Mouse (Mus musculus) spleen, postnatal 14 days (tissue): ENCODE results near the gene Urad.

Experiments used
- DNase-seq, 2 experiments: peaks; one replicate each; pipeline ENCODE4 v3.0.0; 2021 to 2022; ENCODE audit warnings: low spot score in 2 of 2

Gene Urad

DNA sequence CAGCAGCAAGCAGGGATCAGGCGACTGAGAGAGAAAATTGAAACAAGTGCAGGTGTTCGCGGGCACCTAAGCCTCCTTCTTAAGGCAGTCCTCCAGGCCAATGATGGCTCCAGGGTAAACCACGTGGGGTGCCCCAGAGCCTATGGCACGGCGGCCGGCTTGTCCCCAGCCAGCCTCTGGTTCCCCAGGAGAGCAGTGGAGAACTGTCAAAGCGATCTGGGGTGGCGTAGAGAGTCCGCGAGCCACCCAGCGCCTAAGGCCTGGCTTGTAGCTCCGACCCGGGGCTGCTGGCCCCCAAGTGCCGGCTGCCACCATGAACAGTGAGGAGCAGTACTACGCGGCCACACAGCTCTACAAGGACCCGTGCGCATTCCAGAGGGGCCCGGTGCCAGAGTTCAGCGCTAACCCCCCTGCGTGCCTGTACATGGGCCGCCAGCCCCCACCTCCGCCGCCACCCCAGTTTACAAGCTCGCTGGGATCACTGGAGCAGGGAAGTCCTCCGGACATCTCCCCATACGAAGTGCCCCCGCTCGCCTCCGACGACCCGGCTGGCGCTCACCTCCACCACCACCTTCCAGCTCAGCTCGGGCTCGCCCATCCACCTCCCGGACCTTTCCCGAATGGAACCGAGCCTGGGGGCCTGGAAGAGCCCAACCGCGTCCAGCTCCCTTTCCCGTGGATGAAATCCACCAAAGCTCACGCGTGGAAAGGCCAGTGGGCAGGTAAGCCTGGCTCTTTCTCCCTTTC, 52.1 kb downstream of the Urad start, which contains the start of gene Pdx1:
Gene Pdx1, plus strand, starts transcription at position 34 of the 747 bp plus-strand sequence.
- no peak for DNase-seq

DNA sequence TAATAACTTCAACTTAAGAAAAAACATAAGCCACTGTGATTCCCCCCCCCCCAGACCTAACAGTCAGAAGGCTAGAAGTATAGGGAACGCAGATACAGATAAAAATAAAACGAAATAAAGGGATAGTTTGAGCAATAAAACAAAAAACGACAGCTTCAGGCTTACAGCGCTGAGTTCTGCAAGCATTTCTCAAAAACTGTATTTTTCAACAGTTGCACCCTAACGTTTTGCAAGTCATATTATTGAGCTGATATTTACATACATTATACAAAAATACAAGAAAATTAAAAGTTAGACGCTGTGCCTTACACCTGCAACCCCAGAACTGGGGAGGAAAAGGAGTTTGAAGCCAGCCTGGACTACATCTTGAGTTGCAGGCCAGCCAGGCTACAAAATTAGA, 52.9 kb downstream of the Urad start:
- no peak for DNase-seq

DNA sequence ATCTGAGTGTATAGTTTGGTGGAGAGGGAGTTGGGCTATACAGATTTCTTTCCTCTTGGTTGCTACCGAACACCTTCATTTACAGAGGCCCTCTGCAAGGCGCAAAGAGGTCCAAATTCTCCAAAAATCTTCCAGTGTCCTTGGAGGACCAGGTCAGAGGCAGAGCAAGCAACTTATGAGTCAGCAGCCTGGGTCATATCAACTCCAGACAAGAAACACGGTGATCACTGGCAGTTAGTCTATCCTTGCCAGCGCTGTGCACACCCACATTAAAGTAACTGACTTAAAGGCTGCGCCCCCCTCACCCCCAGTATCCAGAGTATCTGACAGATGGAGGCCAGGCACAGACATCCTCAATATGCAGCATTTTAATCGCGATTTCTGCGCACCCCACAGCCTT, 53.5 kb downstream of the Urad start:
- no peak for DNase-seq

DNA sequence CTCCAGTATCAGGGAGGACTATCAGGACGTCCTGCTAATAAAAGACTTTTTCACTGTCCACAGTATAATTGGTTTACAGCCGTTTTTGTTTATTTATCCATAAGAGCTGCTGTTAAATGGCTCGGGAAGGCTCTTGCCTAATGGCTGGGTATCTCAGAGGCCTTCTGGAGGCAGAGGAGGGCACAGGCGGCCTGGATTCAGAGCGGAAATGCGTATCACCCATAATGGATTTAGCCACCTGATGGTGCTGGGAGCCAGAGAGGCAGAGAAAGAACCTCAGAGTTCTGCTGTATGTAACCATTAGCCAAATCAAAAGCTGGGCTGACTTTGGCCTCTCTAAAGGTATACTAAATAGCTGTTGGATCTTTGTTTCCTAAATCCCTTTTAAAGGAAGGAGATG, 54.8 kb downstream of the Urad start:
- DNase-seq, result no peak
